Mouse (Mus musculus) right cerebral cortex, postnatal 14 days (tissue): ENCODE results near the gene Cep152.

Experiments
- DNase-seq: peaks from one replicate; pipeline ENCODE4 v3.0.0; 2022

Cep152 gene

DNA sequence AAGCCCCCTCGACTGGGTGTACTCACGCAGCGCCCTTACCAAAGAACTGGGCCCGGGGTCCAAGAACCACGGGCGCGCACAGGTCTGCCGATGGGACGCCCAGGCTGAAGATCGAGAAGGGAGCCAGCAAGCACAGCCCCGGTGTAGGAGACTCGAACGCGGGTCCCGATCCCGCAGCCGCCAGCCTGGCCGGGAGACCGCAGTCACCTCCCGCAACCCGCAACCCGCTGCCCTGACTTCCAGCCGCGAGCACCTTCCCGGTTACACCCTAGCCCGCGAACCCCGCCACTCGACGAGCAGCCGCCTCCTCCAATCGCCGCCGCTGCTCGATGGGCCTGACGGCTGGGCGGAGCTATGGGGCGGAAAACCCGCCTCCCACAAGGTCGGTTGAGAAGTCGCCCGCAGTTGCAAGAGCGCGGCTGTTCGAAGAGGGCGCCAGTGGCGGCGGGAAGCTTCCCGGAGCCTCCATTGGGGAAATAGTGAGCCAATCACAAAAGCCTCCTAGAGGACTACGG is at the start of gene Cep152:
TSS of gene Cep152 (minus strand) at position 277 of the 515 bp plus-strand sequence.
- peak; percentile 95 for DNase-seq

GRCm38 (mm10) chr2:125672957-125673631 is 48.2 kb upstream of the Cep152 start, which contains the start of gene Eid1:
Gene Eid1, plus strand, starts transcription at chr2:125673095.
- DNase-seq, result peak; percentile 91

GRCm38 (mm10) chr2:125672568-125672956 is 47.6 kb upstream of the Cep152 start:
- DNase-seq, result no peak

DNA sequence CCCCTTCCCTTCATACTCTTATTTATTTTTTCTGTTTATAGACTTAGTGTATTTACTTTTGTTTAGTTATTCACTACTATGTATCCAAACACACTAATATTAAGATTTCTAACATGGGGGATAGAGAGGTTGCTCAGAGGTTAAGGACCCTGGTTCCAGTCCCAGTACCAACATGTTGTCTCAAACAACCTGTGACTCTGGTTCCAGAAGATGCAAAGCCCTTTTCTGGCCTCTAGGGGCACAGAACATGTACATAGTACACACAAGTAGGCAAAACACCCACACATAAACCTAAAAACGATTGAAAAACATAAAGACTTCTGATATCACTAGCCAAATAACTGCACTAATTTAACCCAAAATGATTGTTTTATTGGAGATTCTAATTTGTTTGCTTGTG is 45.9 kb upstream of the Cep152 start:
- DNase-seq, result no peak

GRCm38 (mm10) chr2:125667721-125668120 is 42.8 kb upstream of the Cep152 start:
- DNase-seq, result no peak

DNA sequence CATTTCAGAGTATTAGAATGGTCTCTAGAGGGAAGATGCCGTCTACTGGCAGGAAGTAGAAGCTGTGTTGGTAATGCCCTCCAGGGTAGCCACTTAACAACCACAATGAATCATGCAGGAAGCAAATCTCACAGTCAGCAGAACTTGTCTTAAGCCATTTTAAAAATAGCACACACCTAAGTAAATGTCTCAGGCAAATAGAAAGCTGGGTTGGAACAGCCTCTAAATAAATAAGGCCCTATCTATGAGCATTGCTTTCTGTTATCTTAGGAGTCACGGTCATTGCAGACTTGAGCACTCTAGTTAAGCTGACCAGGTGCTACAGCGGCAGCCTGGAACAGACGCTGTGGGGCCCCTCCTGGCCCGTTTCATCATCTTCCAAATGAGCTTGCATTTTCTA is 42.3 kb upstream of the Cep152 start:
- no peak for DNase-seq

- DNase-seq, result no peak
These were observed 41.8 kb upstream of the Cep152 start for GRCm38 (mm10) chr2:125666668-125667067.

DNA sequence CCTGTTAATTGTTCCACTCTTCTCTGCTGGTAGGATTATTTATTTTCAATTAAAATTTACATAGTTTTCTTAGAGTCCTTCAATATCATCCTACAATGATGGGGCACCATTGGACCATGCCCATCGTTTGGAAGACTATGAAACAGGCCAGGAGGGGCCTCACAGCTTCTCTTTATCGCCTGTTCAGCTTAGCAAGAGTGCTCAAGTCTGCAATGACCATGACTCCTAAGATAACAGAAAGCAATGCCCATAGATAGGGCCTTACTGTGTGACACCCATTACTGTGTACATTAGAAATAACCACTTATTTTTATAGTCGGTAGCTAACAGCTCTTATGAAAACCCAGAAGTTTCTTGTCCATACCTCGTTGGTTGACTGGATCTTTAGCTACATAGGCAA is 41.0 kb upstream of the Cep152 start:
- no peak for DNase-seq

GRCm38 (mm10) chr2:125665213-125665612 is 40.3 kb upstream of the Cep152 start:
- no peak for DNase-seq

DNA sequence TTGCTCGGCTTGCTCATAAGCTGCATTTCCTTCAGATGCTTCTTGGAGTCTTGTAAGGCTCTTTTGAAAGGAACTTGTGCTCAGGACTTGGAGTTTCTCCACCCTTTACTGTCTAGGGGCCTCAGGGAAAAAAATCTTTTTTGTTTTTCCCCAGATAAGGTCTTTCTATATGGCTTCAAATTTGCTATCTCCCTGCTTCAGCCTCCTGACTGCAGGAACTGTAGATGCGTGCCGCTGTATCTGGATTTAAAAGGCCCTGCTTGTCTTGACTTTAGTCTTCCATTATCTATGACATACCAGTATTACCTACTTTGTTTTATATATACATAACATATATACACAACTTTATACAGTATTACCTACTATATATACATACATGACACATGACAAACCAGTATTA is 37.6 kb upstream of the Cep152 start:
- DNase-seq, result no peak

- no peak for DNase-seq
These were observed 36.2 kb upstream of the Cep152 start for GRCm38 (mm10) chr2:125661156-125661555.

GRCm38 (mm10) chr2:125660537-125661130 is 35.7 kb upstream of the Cep152 start:
- no peak for DNase-seq

DNA sequence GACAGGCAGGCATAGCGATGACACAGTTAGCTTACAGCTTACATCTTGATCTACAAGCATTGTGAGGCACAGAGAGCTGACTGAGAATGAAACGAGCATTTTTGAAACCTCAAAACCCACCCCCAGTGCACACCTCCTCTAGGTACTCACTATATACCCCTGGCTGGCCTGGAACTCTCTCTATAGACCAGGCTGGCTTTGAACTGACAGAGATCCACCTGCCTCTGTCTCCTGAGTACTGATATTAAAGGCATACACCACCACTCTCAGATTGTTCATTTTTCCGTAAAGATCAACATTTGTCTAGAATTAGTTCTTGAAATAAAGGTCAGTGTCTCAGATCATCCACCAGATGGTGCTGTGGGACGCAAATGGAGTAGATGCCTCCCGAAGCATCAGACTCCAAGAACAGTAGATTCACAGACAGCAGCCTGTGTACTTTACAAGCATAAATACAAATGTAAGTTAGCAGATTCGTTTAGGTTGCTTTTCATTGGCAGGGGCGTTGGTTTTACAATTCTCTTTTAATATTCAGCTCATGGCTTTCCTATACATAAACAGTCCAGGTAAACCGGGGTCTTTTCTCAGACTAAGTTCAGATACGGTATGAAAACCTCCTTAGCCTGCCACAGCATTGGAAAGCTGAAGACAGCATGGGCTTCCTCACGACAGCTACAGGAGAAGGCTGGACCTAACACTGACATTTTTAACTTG is 35.1 kb upstream of the Cep152 start:
- peak; percentile 54 for DNase-seq

GRCm38 (mm10) chr2:125655391-125655790 is 30.5 kb upstream of the Cep152 start:
- no peak for DNase-seq

DNA sequence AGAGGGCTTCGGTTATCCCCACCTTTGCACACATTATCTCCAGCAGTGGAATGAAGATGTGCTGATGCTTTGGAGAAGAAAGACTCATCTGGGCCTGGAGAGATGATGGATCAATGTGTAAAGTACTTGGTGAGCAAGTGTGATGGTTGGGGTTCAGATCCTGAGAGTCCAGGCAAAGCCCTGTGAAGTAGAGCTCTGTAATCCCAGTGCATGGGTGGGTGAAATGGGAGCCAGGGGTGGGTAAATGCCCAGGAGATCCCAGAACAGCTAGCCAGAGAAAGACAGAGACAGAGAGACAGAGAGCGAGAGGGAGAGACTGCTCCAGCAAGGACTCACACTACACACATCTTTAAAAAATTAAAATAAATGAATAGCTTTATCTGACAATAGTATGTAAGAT is 28.4 kb upstream of the Cep152 start:
- no peak for DNase-seq

GRCm38 (mm10) chr2:125651563-125651962 is 26.6 kb upstream of the Cep152 start:
- DNase-seq, result no peak

DNA sequence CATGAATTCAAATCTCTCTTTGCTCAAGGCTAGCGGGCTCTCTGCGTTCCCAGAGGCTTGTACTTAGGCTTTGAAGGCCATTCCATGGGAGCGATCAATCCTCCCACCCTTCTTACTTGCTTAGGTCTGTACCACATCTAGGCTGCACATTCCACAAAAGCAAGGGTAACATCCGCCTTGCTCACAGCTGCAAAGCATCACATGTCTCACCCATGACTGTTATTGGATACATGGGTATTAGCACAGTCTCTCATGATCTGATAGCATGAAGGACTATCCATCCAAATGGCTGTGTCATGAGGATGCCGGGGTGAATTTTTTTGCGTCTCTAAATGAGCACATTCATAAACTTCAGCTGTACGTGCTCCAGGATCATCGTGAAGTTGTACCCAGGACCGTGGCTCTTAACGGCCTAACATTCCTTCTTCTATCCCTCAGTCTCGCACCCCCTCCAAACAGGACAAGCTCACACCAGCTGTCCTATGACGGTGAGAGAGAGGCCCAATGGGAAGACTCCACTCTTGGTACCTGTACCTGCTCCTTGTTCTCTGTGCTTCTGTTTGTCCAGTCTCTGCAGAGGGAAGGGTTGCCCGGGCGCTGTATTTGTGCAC is 25.9 kb upstream of the Cep152 start:
- DNase-seq, result no peak

- no peak for DNase-seq
These were observed 25.1 kb upstream of the Cep152 start for GRCm38 (mm10) chr2:125650038-125650437.

GRCm38 (mm10) chr2:125644912-125645311 is 20.0 kb upstream of the Cep152 start:
- no peak for DNase-seq

DNA sequence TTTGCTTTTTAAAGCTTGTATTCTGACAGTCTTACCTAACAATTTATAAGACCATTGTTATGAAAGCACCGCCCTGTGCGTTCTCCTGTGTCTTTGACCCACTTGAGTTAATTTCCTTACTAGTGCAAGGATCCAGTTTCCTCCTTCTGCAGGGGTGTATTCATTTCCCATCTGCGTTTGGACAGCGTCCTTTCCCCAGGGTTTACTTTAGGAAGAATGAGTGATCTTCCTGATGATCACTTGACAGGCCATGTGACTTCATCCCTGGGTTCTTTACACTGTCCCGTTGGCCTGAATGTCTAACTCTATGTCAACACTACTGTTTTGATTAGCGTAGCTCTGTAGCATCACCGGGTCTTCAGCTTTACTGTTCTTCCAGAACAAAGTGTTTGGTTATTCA is 12.4 kb upstream of the Cep152 start:
- no peak for DNase-seq

DNA sequence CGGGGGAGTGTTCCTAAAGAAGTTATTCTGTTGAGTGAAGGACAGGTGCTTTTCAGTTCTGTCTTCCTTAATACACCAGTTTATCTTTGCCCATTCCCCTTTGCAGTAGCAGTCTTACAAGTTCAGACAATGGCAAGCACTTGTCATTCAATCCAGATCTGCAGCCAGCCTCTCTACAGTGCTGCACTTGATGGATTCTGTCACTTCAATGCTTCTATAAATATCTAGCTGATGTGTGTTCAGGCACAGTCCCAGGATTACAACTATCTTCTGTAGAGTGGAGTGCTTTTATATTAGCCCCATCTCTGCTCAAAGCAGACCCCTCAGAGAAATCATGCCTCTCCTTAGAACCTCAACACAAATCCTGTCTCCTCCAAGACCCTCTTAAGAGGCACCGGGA is 5.1 kb upstream of the Cep152 start:
- DNase-seq, result no peak

GRCm38 (mm10) chr2:125628487-125628886 is 3.6 kb upstream of the Cep152 start:
- DNase-seq, result no peak

DNA sequence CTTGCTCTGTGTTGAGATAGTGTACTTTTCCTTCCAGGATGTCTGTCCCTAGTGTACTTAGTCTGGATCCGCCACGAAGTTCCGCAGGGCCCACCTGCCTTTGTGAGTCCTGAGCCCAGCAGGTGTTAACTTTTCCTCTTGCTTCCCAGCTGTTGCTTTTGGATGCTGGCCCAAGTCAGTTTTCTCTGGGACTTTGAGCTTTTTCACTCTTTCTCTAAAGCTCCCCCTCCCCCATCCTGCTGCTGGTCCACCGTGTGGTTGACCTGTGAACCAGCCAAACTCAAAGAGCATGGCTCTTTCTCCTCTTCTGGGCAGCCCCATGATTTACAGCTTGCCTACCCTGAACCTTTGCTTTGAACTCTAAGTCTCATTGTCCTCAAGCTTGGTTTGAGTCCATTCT is 1.6 kb upstream of the Cep152 start:
- no peak for DNase-seq
